Mouse (Mus musculus): Measurements from ENCODE around the gene Ift52. TPM values are rescaled to one million over a fixed set of nuclear protein-coding genes. Genes with fewer than 3 reads are reported as not detected.

The Ift52 gene
- total RNA-seq, 2 experiments from 2014 or later: 32.9 to 35.2 TPM

DNA sequence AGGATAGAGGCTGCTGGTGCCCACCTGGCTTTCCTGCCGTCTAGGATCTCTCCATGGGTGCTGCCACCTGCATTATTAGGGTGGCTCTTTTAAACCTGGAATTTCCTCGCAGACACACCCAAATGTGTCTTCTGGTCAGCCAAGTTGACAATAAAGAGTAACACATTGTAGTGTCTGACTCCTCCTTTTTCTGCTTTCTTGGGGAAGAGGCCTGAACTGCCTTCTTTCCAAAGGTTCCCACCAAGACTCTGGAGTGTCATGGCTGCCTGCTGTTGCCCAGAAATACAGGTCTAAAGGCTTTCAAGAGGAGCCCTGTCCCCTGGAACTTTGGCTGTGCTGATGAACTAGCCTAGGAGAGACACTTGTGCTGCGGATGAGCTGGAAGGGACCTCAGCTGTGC, 67.4 kb downstream of the Ift52 start:
- TF ChIP-seq CTCF (IDR thresholded peaks at IDR 0.05): no peak
- intact Hi-C loops (cut with DNase I): no loop called here
- Histone ChIP-seq H3K27ac (no peak overlapping the region), H3K4me3 (no peak overlapping the region)
- no peak for DNase-seq (ENCODE audit: extremely low spot score in 1 of 2, low spot score in 2 of 2)

DNA sequence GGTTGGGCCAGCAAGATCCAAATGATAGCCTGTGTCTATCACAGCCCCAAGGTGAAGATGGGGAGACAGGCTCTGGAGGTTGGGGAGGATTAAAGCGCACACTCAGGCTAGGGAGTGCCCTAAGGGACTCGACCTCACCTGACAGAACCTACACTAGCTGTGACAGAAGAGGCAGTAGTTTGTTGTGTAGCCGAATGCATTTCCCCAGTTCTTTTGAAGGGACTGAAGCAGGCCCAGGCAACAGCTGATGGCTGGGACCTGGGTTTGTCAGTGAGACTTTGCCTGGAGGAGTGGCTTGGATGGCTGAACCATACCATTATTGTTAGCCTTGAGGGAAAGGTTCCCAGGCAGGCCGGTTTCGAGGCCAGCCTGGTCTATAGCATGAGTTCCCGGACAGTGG, 67.9 kb downstream of the Ift52 start:
- intact Hi-C loops (cut with DNase I): no loop called here
- no peak overlapping the region for H3K4me3 ChIP-seq
- TF ChIP-seq CTCF (IDR thresholded peaks at IDR 0.05): no peak
- DNase-seq (ENCODE audit: extremely low spot score in 1 of 2, low spot score in 2 of 2): no peak
- H3K27ac ChIP-seq: no peak overlapping the region

DNA sequence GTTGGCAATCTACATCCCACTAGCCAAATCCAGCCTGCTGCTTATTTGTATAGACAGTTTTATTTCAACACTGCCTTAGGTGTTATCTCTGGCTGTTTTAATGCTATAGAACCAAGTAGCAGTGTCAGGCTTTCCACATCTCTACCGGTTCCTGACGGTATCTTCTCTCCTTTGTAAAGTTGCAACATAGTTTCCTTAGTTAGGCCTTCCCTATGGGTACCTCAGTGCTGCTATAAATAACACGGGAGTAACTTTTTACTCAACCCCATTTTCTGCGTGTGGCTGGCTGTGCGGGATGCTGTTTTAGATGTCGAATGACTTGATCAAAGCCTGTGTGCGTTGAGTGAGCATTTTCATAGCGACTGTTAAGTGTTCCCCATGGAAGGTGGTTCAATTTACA, 69.4 kb downstream of the Ift52 start:
- Histone ChIP-seq H3K27ac (no peak overlapping the region), H3K4me3 (no peak overlapping the region)
- intact Hi-C loops (cut with DNase I): no loop called here
- TF ChIP-seq CTCF (IDR thresholded peaks at IDR 0.05): no peak
- no peak for DNase-seq (ENCODE audit: extremely low spot score in 1 of 2, low spot score in 2 of 2)

DNA sequence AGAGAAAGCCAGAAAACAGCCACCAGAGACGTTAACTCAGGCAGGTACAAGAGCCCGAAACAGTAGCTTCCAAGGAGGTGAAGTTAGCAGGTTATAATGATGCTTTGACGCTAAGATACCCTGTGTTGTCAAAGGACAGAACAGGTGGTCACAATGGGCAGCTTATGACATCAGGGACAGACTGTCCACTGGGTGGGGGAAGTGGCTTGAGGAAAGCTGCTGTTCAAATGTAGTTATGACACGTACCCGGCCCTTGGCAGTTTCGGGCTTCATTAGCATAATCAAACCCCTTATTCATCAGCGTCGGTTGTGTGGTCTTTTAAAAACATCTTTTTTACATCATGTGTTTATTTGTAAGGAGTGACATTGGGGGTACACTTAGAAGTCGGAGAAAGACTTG, 70.6 kb downstream of the Ift52 start, which contains the start of gene Gtsf1l:
Gene Gtsf1l, minus strand, starts transcription at position 128 of the 400 bp plus-strand sequence.
- DNase-seq (ENCODE audit: extremely low spot score in 1 of 2, low spot score in 2 of 2): no peak
- no peak for TF ChIP-seq CTCF (IDR thresholded peaks at IDR 0.05)
- no peak within 1 kb of the TSS for H3K27ac ChIP-seq
- no peak within 1 kb of the TSS for H3K4me3 ChIP-seq
- intact Hi-C loops (cut with DNase I): no loop called here

DNA sequence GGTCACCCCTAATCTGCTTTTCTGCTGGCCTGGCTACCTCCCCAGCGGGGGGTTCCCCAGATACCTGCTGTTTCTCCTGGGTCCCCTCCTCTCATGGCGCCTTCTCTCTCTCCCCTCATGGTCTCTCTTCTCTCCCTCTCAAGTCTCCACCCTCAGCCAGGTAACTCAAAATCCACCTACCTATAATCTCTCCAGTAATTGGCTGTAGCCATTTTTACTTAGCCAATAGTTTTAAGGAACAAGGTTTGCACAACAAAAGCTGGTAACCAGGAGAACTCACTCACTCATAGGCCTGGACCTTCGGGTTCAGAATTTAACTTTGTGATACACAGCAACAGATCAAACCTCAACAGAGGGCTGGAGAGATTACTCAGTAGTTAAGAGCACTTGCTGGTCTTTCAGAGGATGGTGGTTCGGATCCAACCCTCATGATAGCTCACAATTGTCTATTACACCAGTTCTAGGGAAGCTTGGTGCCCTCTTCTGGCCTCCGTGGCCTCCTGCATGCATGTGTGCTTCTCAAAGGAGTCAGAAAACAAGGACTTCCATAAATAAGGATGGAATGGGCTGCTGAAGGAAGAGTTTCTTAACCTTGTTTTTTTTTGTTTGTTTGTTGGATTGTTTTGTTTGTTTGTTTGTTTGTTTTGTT, 72.4 kb downstream of the Ift52 start:
- Histone ChIP-seq H3K4me3 (no peak overlapping the region), H3K27ac (no peak overlapping the region)
- no peak for DNase-seq (ENCODE audit: extremely low spot score in 1 of 2, low spot score in 2 of 2)
- peak; percentile 37 for TF ChIP-seq CTCF (IDR thresholded peaks at IDR 0.05)
- intact Hi-C loops (cut with DNase I): no loop called here

DNA sequence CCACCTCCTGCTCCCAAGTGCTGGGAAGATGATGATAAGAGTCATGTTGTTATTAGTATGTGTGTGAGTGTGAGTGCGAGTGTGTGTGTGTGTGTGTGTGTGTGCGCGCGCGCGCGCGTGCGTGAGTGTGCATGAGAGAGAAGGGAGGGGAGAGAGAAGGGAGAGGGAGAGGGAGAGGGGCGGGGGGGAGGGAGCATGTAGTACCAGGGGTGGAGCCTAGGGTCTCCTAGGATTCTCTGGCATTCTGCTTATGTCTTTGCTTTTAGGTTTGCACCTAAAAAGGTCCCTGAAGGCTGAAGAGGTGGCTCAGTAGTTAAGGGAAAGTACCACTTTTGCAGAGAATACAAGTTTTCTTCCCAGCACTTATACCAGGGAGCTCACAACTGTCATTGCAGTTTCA, 77.8 kb downstream of the Ift52 start:
- no peak for DNase-seq (ENCODE audit: extremely low spot score in 1 of 2, low spot score in 2 of 2)
- Histone ChIP-seq H3K4me3 (no peak overlapping the region), H3K27ac (no peak overlapping the region)
- intact Hi-C loops (cut with DNase I): no loop called here
- TF ChIP-seq CTCF (IDR thresholded peaks at IDR 0.05): no peak

Small RNA genes within 50 kb of the gene (microRNA-seq; reads per million reads assigned to microRNA genes)
- 0 reads per million in 2 experiments for gene Gm22174
- gene Mir7003: 0 reads per million in 2 experiments

Other genes starting within 250 kb of the Ift52 start
- gene Srsf6, start 85.8 kb upstream of the Ift52 start, total RNA-seq (2021): 100 to 1,000 TPM in 1 of 2 experiments, 10 to 100 TPM in 1; 99.3 to 109 TPM
- gene L3mbtl1, start 73.9 kb upstream of the Ift52 start, total RNA-seq (2021): 10 to 100 TPM; 19.3 to 22.2 TPM
- under 1 TPM; 0.26 to 0.66 TPM for gene Sgk2, start 30.0 kb upstream of the Ift52 start, total RNA-seq (2021)
- gene Mybl2, start 37.3 kb downstream of the Ift52 start, total RNA-seq (2021): 1 to 10 TPM; 1.2 to 2.0 TPM
- not detected for gene Gtsf1l, start 70.5 kb downstream of the Ift52 start, total RNA-seq (2021)
- 10 to 100 TPM; 27.8 to 28.4 TPM for gene Tox2, start 185.8 kb downstream of the Ift52 start, total RNA-seq (2021)

Data from left cerebral cortex, adult 2 months (tissue).